Comparison of ENCODE assay signal across 18 mouse cellular contexts in genomic region chr15:68808175-68808574, GRCm38 (mm10).
DNase-seq lines count a peak whose midpoint lies in the region; ATAC-seq lines count a peak whose summit lies in the region.
"Had no signal": no experiment of that assay in that cellular context is flagged by ENCODE, and none has a peak within 500 bp of the region (broad histone marks: within the 10 kb centered on the region; RNA-seq: fewer than 3 reads in every experiment).

No protein-coding gene starts in this region.

- H3K27ac ChIP-seq in kidney, embryonic 14.5 days (ENCODE audit: low read depth, low read length) = no peak overlapping the region
- H3K27ac ChIP-seq: embryonic facial prominence, embryonic 10.5 days; embryonic facial prominence, embryonic 12.5 days; forebrain, embryonic 13.5 days; forebrain, embryonic 15.5 days had no signal

- H3K9ac ChIP-seq in kidney, embryonic 14.5 days (ENCODE audit: low read depth, low read length) = no peak overlapping the region
- H3K9ac ChIP-seq: embryonic facial prominence, embryonic 12.5 days; forebrain, embryonic 13.5 days; forebrain, embryonic 15.5 days had no signal

- peak; percentile 22 to 38 for DNase-seq in frontal cortex, adult 2 months (ENCODE audit: extremely low spot score in 1 of 2, low spot score in 1 of 2)
- DNase-seq in frontal cortex, postnatal 14 days (ENCODE audit: low spot score in 2 of 2) = no peak
- peak; percentile 37 for DNase-seq in right cerebral cortex, adult 18-20 months
- no peak for DNase-seq in right cerebral cortex, postnatal 25 days
- peak; percentile 50 for DNase-seq in telencephalon, adult 2 months (ENCODE audit: low read depth, low spot score)
- DNase-seq: adrenal gland, adult 2 months; adrenal gland, postnatal 10 days; adrenal gland, postnatal 25 days; cerebellum, adult 11-12 months; cerebellum, adult 2 months; cerebellum, adult 9-10 months; cerebellum, postnatal 10 days; cerebellum, postnatal 25 days had no signal

- no peaks in the 10 kb centered on the region for H3K9me3 ChIP-seq in kidney, embryonic 14.5 days (ENCODE audit: control insufficient read depth, low read length)
- H3K9me3 ChIP-seq: embryonic facial prominence, embryonic 10.5 days; embryonic facial prominence, embryonic 12.5 days; forebrain, embryonic 13.5 days; forebrain, embryonic 15.5 days had no signal

- H3K4me3 ChIP-seq in kidney, embryonic 14.5 days (ENCODE audit: low read length) = no peak overlapping the region
- H3K4me3 ChIP-seq: embryonic facial prominence, embryonic 10.5 days; embryonic facial prominence, embryonic 12.5 days; forebrain, embryonic 13.5 days; forebrain, embryonic 15.5 days had no signal

- WGBS in kidney, embryonic 14.5 days = 88% methylated on average over 1 of the region's 1 CpGs

- no peaks in the 10 kb centered on the region for H3K36me3 ChIP-seq in kidney, embryonic 14.5 days (ENCODE audit: control insufficient read depth, insufficient read depth, low read length)
- H3K36me3 ChIP-seq: embryonic facial prominence, embryonic 10.5 days; embryonic facial prominence, embryonic 12.5 days; forebrain, embryonic 15.5 days had no signal

- H3K27me3 ChIP-seq in kidney, embryonic 14.5 days (ENCODE audit: control insufficient read depth, insufficient read depth, low read length) = no peaks in the 10 kb centered on the region
- H3K27me3 ChIP-seq: embryonic facial prominence, embryonic 12.5 days; forebrain, embryonic 13.5 days; forebrain, embryonic 15.5 days had no signal

- H3K4me1 ChIP-seq in kidney, embryonic 14.5 days (ENCODE audit: control insufficient read depth, insufficient read depth, low read length) = no peaks in the 10 kb centered on the region
- H3K4me1 ChIP-seq: embryonic facial prominence, embryonic 10.5 days; embryonic facial prominence, embryonic 12.5 days; forebrain, embryonic 13.5 days; forebrain, embryonic 15.5 days had no signal

- H3K4me2 ChIP-seq in kidney, embryonic 14.5 days (replicated peaks; ENCODE audit: low read depth, low read length) = no peak overlapping the region
- H3K4me2 ChIP-seq: embryonic facial prominence, embryonic 12.5 days; forebrain, embryonic 13.5 days; forebrain, embryonic 15.5 days had no signal

- no peak for ATAC-seq in kidney, embryonic 14.5 days (ENCODE audit: low FRiP score, low TSS enrichment)
- ATAC-seq: forebrain, embryonic 13.5 days; forebrain, embryonic 15.5 days had no signal

Comparison
In these comparisons a context has a peak if more than half of its experiments do, and no peak if none do; other contexts are left out.
1. DNase-seq: peak in frontal cortex, adult 2 months (2 of 2), right cerebral cortex, adult 18-20 months (single experiment) and telencephalon, adult 2 months (single experiment); none in frontal cortex, postnatal 14 days (0 of 2) and right cerebral cortex, postnatal 25 days (single experiment).